Mouse (Mus musculus) 3134 (cell line): ENCODE measurements around the gene Dynlt1a.
"Not testable (repeated sequence)": the region's sequence is repeated elsewhere in the genome, so short reads cannot be mapped to it uniquely, and the experiment has no call there.

ENCODE experiments used
- DNase-seq: peaks from one replicate; pipeline ENCODE4 v3.0.0-alpha.2; 2011; ENCODE audit warnings: low spot score; ENCODE audit not compliant: insufficient read length; ENCODE audit errors: extremely low read depth

Dynlt1a gene

DNA sequence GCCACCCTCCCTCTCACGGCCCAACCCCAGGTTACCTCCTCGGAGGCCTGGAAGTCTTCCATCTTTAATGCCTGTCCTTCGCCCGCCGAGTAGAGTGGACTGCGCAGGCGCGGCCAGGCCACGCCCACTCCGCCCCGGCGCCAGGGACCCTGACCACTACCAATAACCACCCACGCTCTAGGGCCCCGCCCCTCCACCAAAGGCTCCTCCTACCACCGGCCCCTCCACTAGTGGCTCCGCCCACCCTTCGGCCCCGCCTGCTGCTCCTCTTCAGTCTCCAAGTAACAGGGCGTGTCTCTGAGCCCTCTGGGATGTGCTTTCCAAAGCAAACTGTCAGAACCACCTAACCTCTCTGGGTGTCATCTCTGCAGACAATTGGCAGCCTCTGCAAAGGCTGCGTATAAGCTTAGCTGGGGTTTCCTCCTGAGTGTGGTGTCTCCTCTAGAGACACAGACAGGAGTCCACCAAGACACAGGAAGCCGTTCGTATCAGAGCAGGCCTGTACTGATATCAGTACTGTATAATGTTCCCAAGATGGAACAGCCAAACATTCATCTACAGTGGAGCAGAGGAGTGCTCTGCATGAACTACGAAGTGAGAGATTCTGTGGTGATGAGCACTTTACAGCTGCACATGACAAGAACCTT lies at the start of gene Dynlt1a:
Gene Dynlt1a, minus strand, starts transcription at position 162 of the 647 bp plus-strand sequence.
- DNase-seq: peak; percentile 100

DNA sequence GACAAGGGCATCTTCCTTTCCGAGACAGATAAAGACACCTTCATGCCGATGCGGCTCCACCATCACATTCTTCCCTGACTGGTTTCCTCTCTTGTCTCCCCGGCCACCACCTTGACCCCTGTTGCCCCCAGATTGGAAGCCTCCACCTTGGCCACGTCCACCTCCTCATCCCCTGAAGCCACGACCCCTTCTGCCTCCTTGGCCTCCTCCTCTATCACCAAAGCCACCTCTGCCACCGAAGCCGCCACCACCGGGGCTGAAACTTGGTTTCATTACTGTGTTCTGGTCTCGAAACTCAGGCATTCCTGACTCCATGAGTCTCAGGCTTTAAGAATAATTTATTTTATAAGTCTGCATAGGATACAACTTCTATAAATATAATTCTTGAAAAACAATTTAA lies 38.0 kb upstream of the Dynlt1a start:
- not testable (repeated sequence) for DNase-seq

DNA sequence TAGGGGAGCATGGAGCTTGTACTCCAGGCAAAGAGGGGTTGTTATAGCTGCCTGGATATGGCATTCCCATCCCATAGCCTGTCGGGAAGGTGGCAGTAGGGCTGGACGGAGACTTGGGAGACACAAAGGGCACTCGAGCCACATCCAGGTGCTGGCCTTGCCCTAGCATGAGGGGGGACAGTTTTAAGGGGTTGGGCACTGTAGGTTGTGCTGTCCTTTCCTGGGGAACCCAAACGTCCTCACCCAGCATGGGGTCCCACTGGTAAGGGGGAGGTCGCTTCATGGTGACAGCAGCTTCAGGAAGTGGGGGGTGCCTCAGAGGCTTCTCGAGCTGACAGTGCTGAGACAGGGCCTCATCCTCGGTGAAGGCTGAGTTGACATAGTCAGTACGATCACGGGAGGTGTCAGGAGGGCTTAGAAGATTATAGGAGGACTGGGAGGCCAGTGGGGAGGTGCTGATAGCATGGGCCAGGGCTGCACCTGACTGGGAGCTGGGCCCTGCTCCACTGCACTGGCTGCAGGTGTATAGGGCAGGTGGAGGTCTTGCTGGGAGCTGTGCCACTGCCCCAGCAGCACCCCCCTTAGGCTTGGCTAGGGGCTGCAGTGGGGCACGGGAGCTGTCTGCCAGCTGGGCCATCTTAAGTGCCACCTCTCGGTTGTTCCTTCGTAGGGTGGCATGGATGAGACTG lies 25.4 kb upstream of the Dynlt1a start:
- not testable (repeated sequence) for DNase-seq

DNA sequence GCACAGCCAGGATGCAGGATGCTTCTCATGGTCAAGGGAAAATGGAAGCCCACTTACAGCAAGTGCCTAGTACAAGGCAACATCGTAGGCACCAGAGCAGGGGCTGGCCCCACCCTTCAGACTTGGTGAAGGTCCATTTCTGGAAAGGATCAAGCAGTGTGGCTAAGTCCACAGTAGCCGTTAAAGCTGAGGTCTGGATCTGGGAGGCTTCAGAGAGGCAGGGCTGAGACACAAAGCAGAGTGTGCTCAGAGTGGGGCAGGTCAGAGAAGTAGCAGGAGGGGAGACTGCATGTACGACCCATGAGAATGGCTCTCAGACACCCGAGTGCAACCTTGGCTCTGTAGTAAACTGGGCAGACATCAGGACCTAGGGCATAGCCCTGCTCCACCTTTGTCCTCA lies 11.7 kb upstream of the Dynlt1a start:
- not testable (repeated sequence) for DNase-seq

DNA sequence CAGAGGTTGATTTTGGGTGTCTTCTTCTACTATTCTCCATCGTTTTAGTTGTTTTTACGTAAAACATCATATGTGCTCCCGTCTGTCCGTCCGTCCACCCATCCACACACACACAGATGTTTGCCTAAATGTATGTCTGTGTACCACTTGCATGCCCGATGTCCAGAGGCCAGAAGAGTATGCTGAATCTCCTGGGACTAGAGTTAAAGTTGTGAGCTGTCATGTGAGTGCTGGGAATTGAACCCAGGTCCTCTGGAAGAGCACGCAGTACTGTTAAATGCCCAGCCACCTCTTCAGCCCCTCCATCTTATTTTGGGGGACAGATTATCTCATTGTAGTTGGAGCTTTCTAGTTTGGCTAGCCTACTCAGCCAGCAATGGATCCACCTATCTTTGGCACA lies 10.3 kb upstream of the Dynlt1a start:
- not testable (repeated sequence) for DNase-seq

DNA sequence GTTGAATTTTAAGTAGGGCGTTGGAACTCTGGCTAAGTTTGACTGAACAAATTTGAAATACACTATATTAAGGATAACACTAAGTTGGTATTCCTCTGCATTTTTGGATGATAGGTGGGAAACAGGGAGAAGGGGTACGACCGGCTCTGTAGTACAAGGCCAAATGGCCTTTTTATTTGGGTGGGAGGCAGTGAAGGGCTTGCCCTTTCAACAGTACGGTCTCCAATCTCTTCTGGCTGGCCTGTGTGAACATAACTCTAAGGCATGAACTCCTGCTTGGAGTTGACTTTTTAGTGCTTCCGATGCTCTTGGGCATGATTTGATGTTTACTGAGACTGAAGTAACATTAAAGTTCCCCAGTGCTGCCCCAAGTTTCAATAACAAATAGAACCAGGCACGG lies 8.2 kb upstream of the Dynlt1a start:
- DNase-seq: not testable (repeated sequence)

DNA sequence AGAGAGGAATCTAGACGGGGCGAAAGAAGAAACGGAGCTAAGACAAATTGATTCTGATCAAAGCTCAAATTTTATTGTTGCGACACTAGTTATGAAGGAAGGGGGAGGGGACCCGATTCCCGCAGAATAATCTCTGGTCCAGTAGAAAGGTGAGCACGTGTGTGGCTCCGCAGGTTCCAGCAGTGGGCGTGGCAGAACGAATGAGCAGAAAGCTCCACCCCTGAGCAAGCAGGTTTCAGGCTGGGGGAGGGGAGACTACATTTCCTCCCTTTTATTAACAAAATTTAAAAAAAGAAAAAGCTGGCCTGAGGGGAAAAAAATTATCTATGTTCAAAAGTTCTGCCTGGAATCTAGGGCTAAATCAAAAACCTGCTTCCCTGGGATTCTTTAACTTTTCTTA lies 7.7 kb upstream of the Dynlt1a start:
- not testable (repeated sequence) for DNase-seq

DNA sequence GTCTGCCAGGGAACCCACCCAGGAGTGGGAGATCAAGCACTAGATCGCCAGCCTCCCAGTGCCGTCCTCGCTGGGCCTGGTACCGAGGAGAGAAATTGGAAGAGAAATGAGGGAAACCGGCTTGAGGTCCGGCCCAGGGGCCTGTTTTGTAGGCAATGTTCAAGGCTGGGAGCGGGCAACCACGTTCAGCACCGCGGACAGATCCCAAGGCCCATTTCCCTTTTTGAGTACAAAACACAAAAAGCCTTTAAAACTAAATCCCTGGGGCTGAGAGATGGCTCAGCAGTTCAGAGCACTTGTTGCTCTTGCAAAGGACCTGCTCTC lies 4.4 kb upstream of the Dynlt1a start:
- DNase-seq: not testable (repeated sequence)

DNA sequence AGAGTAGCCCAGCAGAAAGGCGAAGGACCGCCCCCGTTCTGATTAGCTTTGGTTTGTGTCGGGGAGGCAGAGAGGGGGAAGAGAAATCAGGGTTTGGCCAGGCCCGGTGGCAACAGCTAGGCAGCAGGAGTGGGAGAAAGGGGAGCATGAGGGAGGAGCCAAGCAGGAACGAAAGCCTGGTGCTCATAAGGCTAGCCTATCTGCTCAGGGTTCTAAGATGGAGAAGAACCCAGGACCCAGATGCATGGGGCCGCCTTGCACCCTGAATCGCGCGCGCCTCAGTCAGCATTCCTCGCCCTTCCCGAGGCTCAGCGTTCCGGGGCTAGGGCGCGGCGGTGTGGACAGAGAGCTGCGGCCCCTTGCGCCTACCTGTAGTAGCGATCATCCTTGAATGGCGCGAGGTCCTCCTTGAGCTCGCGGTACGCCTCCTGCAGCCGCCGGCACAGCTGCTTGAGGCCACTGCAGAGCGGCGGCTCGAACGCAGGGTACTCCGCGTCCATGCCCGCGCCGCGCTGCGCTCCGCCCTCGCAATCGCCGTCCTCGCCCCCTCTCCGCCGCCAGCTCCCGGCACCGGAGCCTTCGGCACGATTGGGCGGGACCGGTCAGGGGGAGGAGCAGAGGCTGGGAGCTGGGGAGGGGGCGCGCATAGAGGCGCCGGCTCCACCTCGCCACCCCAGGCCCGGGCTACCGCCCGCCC lies 3.9 kb upstream of the Dynlt1a start:
- DNase-seq: not testable (repeated sequence)

DNA sequence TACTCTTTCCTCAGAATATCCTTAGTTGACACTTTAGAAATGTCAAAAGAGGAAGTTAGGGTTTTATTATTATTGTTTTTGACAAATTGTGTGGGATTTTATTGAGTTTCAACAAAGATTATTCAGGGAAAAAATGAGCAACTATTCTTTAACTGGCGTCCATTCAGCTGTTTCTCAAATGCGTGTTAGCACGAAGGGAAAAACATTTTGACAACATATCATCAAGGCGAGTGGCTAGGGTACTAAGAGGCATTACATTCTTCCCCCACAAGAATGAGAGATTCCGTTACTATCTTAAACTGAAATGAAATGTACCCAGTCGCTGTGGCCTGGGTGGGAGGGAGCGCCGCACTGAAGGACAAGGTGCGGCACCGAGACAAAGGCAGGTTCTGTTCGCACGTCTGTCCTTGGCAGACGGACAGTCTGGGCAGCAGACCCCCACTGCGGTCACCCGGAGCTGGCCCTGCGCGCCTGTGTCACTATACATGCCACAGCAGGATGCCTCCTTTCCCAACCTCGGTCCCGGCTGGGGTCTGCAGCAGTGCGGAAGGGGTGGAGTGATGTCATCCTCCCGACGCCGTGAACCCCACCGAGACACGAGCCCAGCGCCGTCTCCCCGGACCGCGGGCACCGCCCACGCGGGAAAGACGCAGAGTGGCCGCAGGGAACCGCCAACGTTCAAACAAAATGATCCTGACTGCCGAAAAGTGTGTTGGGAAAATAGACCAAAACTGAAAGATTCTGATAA lies 747 bp downstream of the Dynlt1a start:
- DNase-seq: peak; percentile 67

DNA sequence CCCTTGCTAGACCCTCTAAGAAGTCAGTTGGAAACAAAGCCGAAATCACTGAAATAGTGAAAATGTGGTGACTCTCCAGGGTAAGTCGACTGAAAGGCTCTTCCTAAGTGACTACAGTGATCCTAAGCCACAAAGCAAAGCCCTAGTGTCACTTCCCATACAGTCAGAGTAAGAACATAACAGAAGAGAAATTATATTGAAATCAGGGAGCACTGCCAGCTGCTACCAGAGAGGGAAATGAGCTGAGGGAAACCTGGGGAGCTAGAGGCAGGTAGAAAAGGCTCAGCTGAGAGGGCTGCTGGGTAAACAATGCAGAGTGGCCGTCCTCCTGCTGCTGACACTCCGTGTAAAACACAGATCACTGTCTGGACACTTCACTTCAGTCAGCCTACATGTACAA lies 1.6 kb downstream of the Dynlt1a start:
- DNase-seq: not testable (repeated sequence)

DNA sequence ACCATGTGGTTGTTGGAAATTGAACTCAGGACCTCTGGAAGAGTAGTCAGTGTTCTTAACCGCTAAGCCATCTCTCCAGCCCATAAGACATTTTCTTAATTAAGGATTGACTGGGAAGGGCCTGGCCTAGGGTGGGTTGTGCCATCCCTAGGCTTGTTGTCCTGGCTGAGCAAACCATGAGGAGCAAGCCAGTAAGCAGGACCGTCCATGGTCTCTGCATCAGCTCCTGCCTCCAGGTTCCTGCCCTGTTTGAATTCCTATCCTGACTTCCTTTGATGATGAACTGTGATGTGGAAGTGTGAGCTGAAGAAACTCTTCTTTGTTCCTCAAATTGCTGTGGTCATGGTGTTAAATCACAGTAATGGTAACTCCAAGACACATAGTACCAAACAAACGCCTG lies 2.8 kb downstream of the Dynlt1a start:
- not testable (repeated sequence) for DNase-seq

DNA sequence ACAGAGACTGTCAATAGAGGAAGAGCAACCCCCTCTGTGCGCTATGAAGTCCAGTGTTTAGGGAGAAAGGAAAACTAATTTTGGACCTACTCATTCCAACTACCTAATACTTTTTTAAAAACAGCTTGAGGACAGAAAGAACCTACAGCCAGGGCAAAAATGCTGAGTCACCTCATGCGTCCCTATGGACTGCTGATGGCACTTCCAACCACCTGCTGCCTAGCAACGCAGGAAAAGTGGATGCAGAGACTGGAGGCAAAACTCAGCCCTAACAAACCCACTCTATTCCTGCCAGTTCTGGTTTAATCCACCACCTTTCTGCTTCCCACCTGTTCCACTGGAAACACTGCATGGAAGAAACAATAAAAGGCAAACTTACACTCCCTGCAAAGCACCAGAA lies 4.5 kb downstream of the Dynlt1a start:
- DNase-seq: not testable (repeated sequence)

DNA sequence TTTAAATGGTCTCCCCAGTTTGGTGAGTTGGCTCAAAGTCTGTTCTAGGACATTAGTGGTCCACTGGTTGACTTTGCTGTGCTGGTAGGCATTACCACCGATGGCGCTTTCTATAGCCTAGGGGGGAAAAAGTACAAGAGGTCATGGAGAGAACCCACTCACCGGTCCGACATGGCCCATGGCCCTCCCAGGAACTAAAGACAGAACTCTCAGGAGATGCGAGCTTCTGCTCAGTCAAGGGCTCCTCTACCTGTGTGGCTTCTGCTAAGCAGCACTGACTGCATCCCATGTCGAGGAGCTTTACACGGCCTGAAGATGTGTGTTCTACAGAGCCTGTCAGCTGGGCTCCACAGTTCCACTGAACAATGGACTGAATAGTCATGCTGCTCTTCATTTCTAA lies 5.6 kb downstream of the Dynlt1a start:
- DNase-seq: not testable (repeated sequence)

DNA sequence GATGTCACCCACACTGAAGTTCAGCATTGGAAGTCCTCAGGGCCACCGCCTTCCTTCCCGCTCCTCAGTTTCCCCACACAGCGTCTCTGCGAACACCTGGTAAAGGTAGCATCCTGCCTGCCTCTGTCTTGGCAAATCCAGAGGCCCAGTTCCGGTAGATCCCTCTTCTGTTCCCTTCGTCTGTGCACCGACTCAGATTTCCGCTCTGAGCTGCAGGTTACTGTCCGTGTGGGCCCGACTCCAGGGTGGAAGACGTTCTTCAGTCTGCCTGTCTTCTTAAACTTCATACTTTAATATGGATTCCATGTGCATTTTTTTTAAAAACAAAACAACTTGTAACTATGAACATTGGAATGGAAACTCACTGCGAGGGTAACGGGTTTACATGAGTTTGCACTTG lies 10.8 kb downstream of the Dynlt1a start:
- DNase-seq: not testable (repeated sequence)

DNA sequence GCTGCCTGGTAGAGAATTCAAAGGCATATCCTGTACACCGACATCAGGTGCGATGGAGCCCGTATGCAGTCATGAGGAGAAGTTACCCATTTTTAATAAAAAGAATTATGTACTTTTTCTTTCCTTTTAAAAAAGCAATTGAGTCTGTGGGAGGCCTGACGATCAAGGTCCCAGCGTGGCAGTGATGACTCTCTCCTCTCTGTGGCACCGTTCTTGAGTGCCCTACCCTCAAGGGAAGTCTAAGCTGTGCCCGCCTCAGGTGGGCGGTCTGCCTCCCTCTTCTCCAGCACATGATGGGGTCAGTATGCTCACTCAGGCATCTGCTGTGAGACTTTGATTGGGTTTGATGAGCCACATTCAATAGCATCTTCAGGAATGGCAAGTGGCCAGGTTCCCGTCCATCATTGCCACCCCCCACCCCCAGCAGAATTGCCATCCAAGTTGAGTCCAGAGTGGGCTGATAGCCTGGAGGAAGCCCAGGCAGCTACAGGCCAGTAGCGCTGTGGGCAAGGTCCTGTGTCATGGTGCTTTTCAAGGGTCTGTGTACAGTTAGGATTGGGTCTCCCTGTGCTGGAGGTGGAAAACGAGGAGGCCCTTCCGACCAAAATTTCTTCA lies 11.5 kb downstream of the Dynlt1a start:
- DNase-seq: not testable (repeated sequence)

DNA sequence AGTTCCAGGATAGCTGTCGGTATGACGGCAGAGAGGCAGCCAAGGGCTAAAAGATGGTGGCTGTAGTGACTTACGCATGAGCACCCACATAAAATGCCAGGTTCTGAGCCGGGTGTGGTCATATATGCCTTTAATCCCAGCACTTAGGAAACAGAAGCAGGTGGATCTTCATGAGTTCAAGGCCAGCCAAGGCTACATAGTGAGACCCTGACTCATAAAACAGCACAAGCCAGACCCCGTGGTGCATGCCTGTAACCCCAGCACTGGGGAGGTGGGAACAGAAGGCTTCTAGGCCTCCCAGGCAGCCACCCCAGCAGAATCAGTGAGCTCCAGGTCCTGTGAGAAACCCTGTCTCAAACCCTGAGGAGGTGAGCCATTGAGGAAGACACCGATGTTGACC lies 12.4 kb downstream of the Dynlt1a start:
- not testable (repeated sequence) for DNase-seq

DNA sequence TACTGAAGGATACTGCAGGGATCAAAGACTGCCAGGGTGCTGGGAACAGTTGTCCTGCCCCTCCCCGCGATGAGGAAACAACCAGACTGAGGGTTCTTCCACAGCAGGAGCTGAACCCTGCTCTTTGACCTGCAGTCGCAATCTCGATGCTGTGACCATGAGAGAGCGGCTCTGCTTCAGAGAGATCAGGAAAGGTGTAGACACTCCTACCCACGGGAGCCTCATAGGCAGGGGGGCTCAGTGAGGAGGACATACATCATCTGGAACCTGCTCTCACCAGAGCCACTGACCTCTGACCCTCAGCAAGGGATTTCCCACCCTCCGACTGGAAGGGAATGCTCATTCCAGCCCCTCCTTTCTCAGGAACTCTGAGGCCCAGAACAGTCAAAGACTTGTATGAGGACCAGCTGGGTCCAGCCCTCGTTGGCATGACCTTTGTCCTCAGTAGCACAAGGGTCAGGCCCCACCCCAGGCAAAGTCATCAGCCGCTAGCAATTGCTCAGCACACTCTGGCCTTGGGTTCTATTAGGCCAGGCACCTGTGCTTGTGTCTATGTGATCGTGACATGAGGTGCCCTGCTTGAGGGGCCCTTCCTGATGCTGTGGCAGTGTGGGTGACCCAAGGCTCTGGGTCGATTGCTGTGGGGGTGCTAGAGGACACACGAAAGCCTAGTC lies 17.0 kb downstream of the Dynlt1a start:
- DNase-seq: not testable (repeated sequence)

DNA sequence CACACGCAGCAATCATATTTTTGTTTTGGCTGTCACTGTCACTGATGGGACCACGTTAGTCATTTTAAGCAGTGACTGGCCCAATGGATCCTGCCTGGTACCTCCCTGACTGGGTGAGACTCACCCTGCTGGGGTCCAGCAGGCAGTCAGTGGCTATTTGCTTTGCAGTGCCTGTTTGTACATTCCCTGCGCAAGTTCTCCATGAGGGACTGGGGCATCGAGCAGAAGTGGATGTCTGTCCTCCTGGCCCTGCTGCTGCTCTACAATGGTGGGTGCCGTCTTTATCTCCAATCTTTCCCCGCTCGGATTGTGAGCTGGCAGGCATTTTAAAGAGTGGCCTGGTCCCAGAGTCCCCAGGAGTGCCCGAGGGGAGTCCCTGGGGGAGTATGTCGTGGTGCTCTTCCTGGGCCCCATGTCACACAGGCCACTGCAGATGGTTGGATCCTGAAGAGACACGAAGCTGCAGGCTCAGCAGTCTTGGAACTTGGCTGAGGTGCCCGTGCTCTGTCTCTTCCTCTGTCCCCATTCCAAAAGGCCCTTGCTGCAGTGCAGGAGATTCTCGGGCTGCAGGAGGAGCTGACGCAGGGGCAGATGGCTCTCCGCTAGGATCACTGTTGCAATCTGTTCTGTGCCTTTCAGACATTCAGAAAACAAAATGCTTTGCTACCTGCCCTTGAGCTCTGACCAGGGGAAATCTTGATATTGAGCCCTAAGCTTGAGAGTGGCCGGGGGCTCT lies 20.1 kb downstream of the Dynlt1a start:
- not testable (repeated sequence) for DNase-seq
